Mouse (Mus musculus): ENCODE measurements around the gene Rnf113a2. TPM values are rescaled to one million over a fixed set of nuclear protein-coding genes. Genes with fewer than 3 reads are reported as not detected.
A peak's percentile ranks its signal among the peaks of the same experiment; 100 is the strongest.

Gene Rnf113a2
- polyA plus RNA-seq, 1 experiment from 2014 or later: 27.0 TPM

DNA sequence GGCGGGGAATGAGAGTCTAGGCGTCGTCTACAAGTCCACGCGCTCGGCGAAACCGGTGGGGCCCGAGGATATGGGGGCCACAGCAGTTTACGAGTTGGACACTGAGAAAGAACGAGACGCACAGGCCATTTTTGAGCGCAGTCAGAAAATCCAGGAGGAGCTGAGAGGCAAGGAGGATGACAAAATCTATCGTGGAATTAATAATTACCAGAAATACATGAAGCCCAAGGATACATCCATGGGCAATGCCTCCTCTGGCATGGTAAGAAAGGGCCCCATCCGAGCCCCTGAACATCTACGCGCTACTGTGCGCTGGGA, 568 bp downstream of the Rnf113a2 start:
- Histone ChIP-seq H3K27me3 (peaks cover 3% of the 10 kb centered on the region; the same call in 1 of the 2 replicates), H3K9ac (replicated peaks) (peak overlapping the region; percentile 73), H3K4me2 (replicated peaks) (peak overlapping the region; percentile 76), H3K4me3 (replicated peaks) (peak overlapping the region; percentile 60), H3K4me1 (replicated peaks) (peaks cover 9% of the 10 kb centered on the region), H3K27ac (peak overlapping the region; percentile 79), H3K36me3 (no peaks in the 10 kb centered on the region), H3K9me3 (no peaks in the 10 kb centered on the region)
- WGBS: 35% methylated on average over 18 of the region's 18 CpGs
- ATAC-seq: peak; percentile 56

DNA sequence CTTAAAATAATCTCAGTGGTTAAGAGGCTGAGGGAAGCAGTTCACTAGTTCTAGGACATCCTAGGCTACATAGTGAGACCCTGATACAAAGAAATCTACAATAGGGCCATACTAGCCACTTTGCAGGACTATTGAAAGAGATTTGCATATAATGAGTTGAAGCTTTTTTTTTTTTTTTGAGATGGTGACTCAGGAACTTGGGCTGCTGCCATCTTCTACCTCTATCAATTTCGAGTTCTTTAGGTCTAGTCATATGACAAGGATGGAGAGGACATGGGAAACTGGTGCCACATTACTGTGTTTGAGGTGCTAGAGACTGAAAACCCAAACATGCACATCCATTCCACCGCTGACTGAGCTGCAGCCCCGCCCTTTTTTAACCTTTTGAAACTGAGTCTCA, 7.0 kb downstream of the Rnf113a2 start:
- no peaks in the 10 kb centered on the region for H3K9me3 ChIP-seq
- H3K4me2 ChIP-seq (replicated peaks): no peak overlapping the region
- no peak overlapping the region for H3K9ac ChIP-seq (replicated peaks)
- H3K4me1 ChIP-seq (replicated peaks): no peaks in the 10 kb centered on the region
- no peak for ATAC-seq
- no peak overlapping the region for H3K27ac ChIP-seq
- H3K36me3 ChIP-seq: no peaks in the 10 kb centered on the region
- no peak overlapping the region for H3K4me3 ChIP-seq (replicated peaks)
- 58% methylated on average over 3 of the region's 3 CpGs for WGBS
- no peaks in the 10 kb centered on the region for H3K27me3 ChIP-seq

DNA sequence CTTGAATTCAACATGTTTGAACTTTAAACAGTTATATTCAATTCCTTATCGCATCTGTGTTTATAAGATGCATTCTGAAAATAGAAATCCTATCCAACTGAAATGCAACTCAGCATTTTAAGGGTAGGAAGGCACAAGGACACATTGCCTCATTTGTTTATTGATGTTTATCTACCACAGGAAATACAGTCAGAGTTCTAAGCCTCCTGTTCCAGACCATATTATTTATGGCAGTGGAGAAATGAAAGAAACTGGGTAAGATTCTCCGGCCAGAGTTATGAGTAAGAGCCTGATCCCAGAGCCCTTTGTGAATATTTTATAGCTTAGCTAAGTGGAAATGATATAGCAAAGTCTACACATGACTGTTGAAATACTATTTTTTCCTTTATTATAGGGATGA, 12.8 kb downstream of the Rnf113a2 start:
- 93% methylated on average over 2 of the region's 2 CpGs for WGBS

DNA sequence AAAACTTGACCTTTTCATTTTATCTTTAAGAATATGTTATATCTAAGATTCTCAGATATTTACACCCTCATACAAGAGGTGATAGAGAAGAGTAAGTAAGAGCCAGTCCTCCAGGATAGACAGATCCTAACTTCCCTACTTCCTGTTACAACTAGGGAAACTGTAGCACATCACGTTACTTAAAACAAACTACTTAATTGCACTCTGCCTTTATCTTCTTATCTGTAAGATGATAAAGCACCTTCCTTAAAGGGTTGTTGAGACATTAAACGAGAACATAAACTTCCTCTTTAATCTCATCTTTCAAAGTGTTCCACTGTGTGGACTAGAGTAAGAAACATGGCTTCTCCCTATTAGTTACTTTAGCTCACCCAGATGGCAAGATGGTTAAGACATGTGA, 21.7 kb downstream of the Rnf113a2 start:
- no peak overlapping the region for H3K27ac ChIP-seq
- no peaks in the 10 kb centered on the region for H3K27me3 ChIP-seq
- H3K4me1 ChIP-seq (replicated peaks): no peaks in the 10 kb centered on the region
- WGBS: 82% methylated on average over 2 of the region's 2 CpGs
- no peak overlapping the region for H3K4me2 ChIP-seq (replicated peaks)
- H3K9me3 ChIP-seq: 0 out of 2 replicates have a peak, but pooled peaks cover 2% of the 10 kb centered on the region
- H3K36me3 ChIP-seq: peaks cover 5% of the 10 kb centered on the region; the same call in 1 of the 2 replicates
- ATAC-seq: no peak
- H3K4me3 ChIP-seq (replicated peaks): no peak overlapping the region
- no peak overlapping the region for H3K9ac ChIP-seq (replicated peaks)

More for the DNA sequence above, 12.8 kb downstream of the Rnf113a2 start:
- H3K9me3 ChIP-seq: no peaks in the 10 kb centered on the region
- no peak overlapping the region for H3K9ac ChIP-seq (replicated peaks)
- no peak overlapping the region for H3K4me2 ChIP-seq (replicated peaks)
- H3K4me1 ChIP-seq (replicated peaks): no peaks in the 10 kb centered on the region
- H3K36me3 ChIP-seq: peaks cover 12% of the 10 kb centered on the region
- H3K27me3 ChIP-seq: no peaks in the 10 kb centered on the region
- no peak for ATAC-seq
- H3K4me3 ChIP-seq (replicated peaks): no peak overlapping the region
- H3K27ac ChIP-seq: no peak overlapping the region

DNA sequence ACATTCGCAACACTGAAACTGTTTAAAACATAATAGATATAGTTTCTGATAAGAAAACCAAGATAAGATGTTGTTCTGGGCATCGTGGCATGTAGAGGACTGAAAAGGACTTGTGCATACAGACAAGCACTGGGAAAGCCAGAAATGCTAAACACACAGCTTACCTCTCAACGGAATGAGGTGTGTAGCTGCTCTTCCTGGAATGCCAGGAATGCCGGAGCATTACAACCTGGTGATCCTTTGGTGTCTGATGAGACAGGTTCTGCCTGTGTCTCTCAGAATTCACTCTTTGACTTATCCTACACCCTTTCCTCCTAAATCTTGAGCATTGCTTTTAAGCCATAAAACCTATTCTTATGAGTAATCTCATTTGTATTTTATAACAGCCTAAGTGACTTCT, 25.5 kb downstream of the Rnf113a2 start:
- Histone ChIP-seq H3K4me1 (replicated peaks) (no peaks in the 10 kb centered on the region), H3K9ac (replicated peaks) (no peak overlapping the region), H3K4me3 (replicated peaks) (no peak overlapping the region), H3K4me2 (replicated peaks) (no peak overlapping the region), H3K9me3 (0 out of 2 replicates have a peak, but pooled peaks cover 2% of the 10 kb centered on the region), H3K27ac (no peak overlapping the region), H3K27me3 (peaks cover 7% of the 10 kb centered on the region; the same call in 1 of the 2 replicates), H3K36me3 (peaks cover 3% of the 10 kb centered on the region; the same call in 1 of the 2 replicates)
- 74% methylated on average over 4 of the region's 4 CpGs for WGBS
- ATAC-seq: no peak

DNA sequence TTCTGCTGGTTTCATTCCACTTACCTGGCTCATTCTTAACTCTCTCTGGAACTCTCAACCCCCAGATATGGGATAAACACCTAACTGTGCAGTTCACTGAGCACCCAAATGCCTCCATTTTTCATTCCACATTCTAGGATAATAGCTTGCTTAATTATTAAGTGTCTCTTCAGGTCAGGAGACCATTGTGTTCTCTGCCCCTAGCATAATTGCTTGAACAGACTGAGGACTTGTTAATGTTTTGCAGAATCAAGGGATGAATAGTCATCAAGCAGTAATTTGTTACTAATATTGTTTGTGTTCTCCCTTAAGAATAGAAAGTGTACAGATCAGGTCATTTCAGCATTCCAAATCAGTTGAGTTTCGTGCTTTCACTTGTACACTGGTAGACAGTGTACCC, 30.4 kb downstream of the Rnf113a2 start:
- Histone ChIP-seq H3K4me3 (replicated peaks) (no peak overlapping the region), H3K9me3 (0 out of 2 replicates have a peak, but pooled peaks cover 2% of the 10 kb centered on the region), H3K27me3 (peaks cover 7% of the 10 kb centered on the region; the same call in 1 of the 2 replicates), H3K36me3 (no peaks in the 10 kb centered on the region), H3K9ac (replicated peaks) (no peak overlapping the region), H3K4me1 (replicated peaks) (peaks cover 15% of the 10 kb centered on the region), H3K27ac (no peak overlapping the region), H3K4me2 (replicated peaks) (no peak overlapping the region)
- 63% methylated on average over 1 of the region's 1 CpGs for WGBS
- ATAC-seq: no peak

DNA sequence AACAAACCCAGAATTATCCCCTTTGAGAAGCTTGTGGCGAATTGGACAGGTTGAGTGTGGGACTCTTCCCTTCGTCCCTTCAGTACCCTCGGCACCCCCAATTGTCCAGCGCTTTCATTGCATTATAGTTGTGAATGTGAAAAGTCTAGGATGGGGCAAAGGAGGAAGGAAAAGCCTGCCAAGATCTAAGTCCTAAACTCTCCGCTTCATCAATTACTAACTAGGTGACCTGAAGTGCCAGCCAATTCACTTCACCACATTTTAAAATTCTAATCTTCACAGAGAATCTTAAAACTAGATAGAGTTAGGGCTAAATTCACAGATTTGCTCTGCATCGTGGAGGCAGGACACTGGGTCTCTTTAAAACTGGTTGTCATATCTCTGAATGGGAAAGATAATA, 31.2 kb downstream of the Rnf113a2 start:
- WGBS: 85% methylated on average over 6 of the region's 6 CpGs
- Histone ChIP-seq H3K9me3 (no peaks in the 10 kb centered on the region), H3K27me3 (peaks cover 7% of the 10 kb centered on the region; the same call in 1 of the 2 replicates), H3K4me3 (replicated peaks) (no peak overlapping the region), H3K4me1 (replicated peaks) (peaks cover 23% of the 10 kb centered on the region), H3K9ac (replicated peaks) (no peak overlapping the region), H3K36me3 (no peaks in the 10 kb centered on the region), H3K4me2 (replicated peaks) (no peak overlapping the region), H3K27ac (no peak overlapping the region)
- ATAC-seq: no peak

DNA sequence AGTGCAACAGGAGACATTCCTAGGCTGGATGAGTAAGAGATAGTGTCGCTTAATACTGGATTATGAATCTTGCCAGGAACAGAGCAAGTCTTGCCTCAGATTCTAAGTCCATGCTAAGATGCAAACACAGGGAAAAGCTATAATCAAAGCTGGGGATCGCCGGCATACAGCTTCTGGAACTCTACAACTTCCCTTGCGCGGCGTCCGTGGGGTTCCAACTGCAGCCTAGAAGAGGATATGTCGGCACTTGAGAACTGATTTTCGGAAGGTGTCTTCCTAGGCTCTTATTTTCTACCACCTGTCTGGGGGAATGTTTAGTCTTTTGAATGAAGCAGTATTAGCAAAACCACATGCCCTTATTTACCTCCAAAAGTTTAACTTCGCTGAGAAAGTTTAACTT, 32.9 kb downstream of the Rnf113a2 start:
- ATAC-seq: no peak
- peak overlapping the region; percentile 97 for H3K4me2 ChIP-seq (replicated peaks)
- peak overlapping the region; percentile 66 for H3K4me3 ChIP-seq (replicated peaks)
- WGBS: 55% methylated on average over 10 of the region's 10 CpGs
- peaks cover 25% of the 10 kb centered on the region for H3K4me1 ChIP-seq (replicated peaks)
- no peaks in the 10 kb centered on the region for H3K36me3 ChIP-seq
- H3K27me3 ChIP-seq: peaks cover 7% of the 10 kb centered on the region; the same call in 1 of the 2 replicates
- H3K9ac ChIP-seq (replicated peaks): no peak overlapping the region
- H3K9me3 ChIP-seq: no peaks in the 10 kb centered on the region
- no peak overlapping the region for H3K27ac ChIP-seq

DNA sequence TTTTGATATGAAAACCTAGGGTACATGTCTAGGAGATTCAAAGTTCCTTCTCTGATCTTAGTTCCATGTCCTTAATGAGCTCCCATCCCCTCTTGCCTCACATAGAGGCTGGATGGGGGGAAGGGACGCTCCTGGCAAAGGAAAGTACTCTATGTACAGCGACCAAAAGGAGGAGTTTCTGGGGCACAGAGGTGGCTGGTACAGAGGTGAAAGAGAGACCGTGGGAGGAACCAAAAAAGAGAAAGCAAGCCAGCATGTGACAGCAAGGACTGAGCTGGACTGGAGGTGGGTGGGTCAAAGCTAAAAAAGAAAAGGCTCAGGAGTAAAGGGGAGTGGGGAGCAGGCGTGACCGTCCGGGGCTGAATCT, 33.3 kb downstream of the Rnf113a2 start:
- Histone ChIP-seq H3K36me3 (no peaks in the 10 kb centered on the region), H3K4me2 (replicated peaks) (peak overlapping the region; percentile 97), H3K9me3 (no peaks in the 10 kb centered on the region), H3K4me3 (replicated peaks) (peak overlapping the region; percentile 66), H3K9ac (replicated peaks) (peak overlapping the region; percentile 74), H3K27me3 (peaks cover 7% of the 10 kb centered on the region; the same call in 1 of the 2 replicates), H3K4me1 (replicated peaks) (peaks cover 25% of the 10 kb centered on the region), H3K27ac (peak overlapping the region; percentile 32)
- 0% methylated on average over 6 of the region's 6 CpGs for WGBS
- no peak for ATAC-seq

DNA sequence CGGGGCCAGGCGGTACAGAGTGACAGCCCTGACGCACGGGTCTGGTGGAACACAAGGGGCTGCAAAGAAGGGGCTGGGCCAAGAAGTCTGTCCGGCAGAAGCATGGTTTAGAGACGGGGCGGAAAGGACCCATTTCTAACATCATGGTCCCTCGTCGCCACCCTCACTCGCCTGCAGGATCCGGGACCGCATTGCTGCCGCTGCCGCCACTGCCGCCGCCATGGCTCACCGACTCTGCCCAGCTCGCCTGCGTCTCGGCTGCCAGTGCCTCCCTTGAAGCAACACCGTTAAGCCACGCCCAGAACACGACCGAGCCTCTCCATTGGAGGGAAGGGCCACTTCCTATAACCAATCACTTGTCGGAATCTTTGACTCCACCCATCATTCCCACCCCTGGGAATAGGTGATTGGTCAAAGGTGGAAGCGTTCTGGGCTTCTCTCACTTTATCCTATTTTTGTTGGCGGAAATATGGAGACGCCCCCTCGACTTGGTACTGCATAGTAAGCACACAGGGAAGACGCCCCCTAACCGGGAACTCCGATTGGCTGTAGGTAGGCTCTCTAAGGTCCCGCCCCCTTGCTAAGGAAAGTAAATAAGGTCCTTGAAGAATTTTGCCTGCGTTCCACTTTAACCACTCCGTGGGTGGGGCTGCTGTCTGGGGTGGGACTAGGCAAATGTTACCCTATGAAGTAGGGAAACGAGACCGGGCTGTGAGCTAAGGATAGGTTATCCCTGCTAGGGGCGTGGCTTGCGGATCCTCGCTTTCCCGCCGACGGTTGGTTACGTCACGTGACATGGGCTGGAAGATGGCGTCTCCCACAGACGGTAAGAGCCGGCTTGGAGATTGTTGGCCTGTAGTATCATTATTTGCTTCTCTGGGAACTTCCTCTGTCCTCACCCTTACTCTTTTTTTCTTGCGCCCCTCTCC, 34.0 kb downstream of the Rnf113a2 start, which contains the start of the genes Aldh6a1 and Lin52:
Aldh6a1 (minus strand) TSS at position 287 of the 929 bp plus-strand sequence.
Lin52 (plus strand) TSS at position 705 of the 929 bp plus-strand sequence.
- ATAC-seq: peak; percentile 99
- Histone ChIP-seq H3K4me3 (replicated peaks) (peak within 1 kb of the TSS; percentile 66), H3K9me3 (no peaks in the 10 kb centered on the region), H3K9ac (replicated peaks) (peak within 1 kb of the TSS; percentile 74), H3K27ac (peak within 1 kb of the TSS; percentile 55), H3K4me2 (replicated peaks) (peak within 1 kb of the TSS; percentile 97), H3K36me3 (no peaks in the 10 kb centered on the region), H3K27me3 (peaks cover 6% of the 10 kb centered on the region; the same call in 1 of the 2 replicates), H3K4me1 (replicated peaks) (peaks cover 25% of the 10 kb centered on the region)
- under 1% methylated on average over 49 of the region's 49 CpGs for WGBS

DNA sequence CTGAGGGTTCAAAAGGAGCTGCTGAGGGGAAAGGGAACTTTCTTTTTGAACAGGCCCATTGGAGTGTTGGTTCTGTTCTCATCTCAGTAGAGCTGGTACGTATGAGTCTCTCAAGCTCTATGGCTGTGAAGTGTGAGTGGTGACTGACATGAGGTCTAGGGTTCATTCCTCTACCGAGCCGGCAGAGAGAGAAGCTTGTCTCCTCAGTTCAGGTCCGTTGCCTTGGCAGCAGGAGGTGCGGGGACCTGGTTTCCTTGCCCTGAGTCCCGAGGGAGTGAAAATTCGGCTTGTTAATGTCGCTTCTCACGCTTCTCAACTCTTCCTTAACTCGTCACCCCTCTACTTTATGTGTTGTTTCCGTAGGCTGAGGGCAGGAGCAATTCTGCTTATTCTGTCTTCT, 34.8 kb downstream of the Rnf113a2 start:
- ATAC-seq: no peak
- Histone ChIP-seq H3K9me3 (no peaks in the 10 kb centered on the region), H3K4me1 (replicated peaks) (peaks cover 25% of the 10 kb centered on the region), H3K9ac (replicated peaks) (peak overlapping the region; percentile 70), H3K27ac (peak overlapping the region; percentile 55), H3K27me3 (peaks cover 4% of the 10 kb centered on the region; the same call in 1 of the 2 replicates), H3K4me3 (replicated peaks) (peak overlapping the region; percentile 66), H3K36me3 (0 out of 2 replicates have a peak, but pooled peaks cover under 1% of the 10 kb centered on the region), H3K4me2 (replicated peaks) (peak overlapping the region; percentile 97)
- WGBS: under 1% methylated on average over 11 of the region's 11 CpGs

DNA sequence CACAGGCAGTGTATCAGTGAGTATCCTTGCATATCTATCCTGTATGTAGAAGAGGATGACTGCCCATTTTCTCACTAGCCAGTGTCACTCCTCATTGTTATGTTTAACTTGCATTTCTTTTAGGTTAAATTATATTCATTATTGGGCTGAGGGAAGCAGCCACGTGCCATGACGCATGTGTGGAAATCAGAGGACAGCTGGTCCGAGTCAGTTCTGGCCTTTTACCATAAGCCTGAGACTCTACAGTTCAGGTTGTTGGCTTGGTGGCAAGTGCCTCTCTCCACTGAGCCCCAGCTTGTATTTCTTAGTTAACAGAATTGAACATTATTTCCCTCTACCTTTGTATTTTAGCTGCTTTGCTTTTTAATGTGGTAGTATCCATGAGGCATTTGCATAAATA, 39.9 kb downstream of the Rnf113a2 start:
- Histone ChIP-seq H3K9me3 (no peaks in the 10 kb centered on the region), H3K27ac (no peak overlapping the region), H3K4me1 (replicated peaks) (peaks cover 15% of the 10 kb centered on the region), H3K36me3 (peaks cover 32% of the 10 kb centered on the region), H3K27me3 (no peaks in the 10 kb centered on the region), H3K9ac (replicated peaks) (no peak overlapping the region), H3K4me3 (replicated peaks) (no peak overlapping the region), H3K4me2 (replicated peaks) (no peak overlapping the region)
- no peak for ATAC-seq
- WGBS: 93% methylated on average over 3 of the region's 3 CpGs
